Mouse (Mus musculus) liver, adult 2 months (tissue): ENCODE results near the gene Hapln2. TPM values are rescaled to one million over a fixed set of nuclear protein-coding genes. Genes with fewer than 3 reads are reported as not detected.

Experiments
- DNase-seq: peaks from one replicate; pipeline ENCODE4 v3.0.0-alpha.2; 2011; ENCODE audit warnings: low read depth, low spot score; ENCODE audit errors: extremely low read depth
- H3K27ac ChIP-seq: fragments of 200-500 bp; replicated peaks from 2 replicates; pipeline ENCODE4 v1.5.1; 2012; ENCODE audit warnings: low read depth, mild to moderate bottlenecking, control low read depth, inconsistent platforms, low read length; ENCODE audit not compliant: insufficient read depth
- H3K27me3 ChIP-seq: fragments of 200-500 bp; 2 replicates; pipeline ENCODE4 v1.6.1; 2012; ENCODE audit warnings: mild to moderate bottlenecking, moderate library complexity, low read length, inconsistent platforms; ENCODE audit not compliant: control insufficient read depth, insufficient read depth
- H3K36me3 ChIP-seq: fragments of 200-500 bp; 2 replicates; pipeline ENCODE4 v1.6.1; 2012; ENCODE audit warnings: low read length, inconsistent platforms; ENCODE audit not compliant: control insufficient read depth, insufficient read depth
- H3K4me1 ChIP-seq: fragments of 200-500 bp; 2 replicates; pipeline ENCODE4 v1.6.1; 2011; ENCODE audit warnings: low read length; ENCODE audit not compliant: control insufficient read depth, insufficient read depth
- H3K4me3 ChIP-seq: fragments of 200-500 bp; 2 replicates; pipeline ENCODE4 v1.5.1; 2011; ENCODE audit warnings: low read depth, mild to moderate bottlenecking, control low read depth, low read length, moderate library complexity; ENCODE audit not compliant: insufficient read depth
- H3K79me2 ChIP-seq: fragments of 200-500 bp; 2 replicates; pipeline ENCODE4 v1.6.1; 2012; ENCODE audit warnings: inconsistent platforms, mild to moderate bottlenecking, low read length, moderate library complexity; ENCODE audit not compliant: control insufficient read depth, insufficient read depth
- H3K9ac ChIP-seq: fragments of 200-500 bp; 2 replicates; pipeline ENCODE4 v1.6.1; 2012; ENCODE audit warnings: low read depth, mild to moderate bottlenecking, control low read depth, inconsistent platforms, low read length
- CTCF ChIP-seq: fragments of 200-500 bp; IDR thresholded peaks from 2 replicates; pipeline ENCODE4 v1.5.1; 2011; ENCODE audit warnings: low read depth, low read length, control low read depth
- POLR2A ChIP-seq: fragments of 200-500 bp; IDR thresholded peaks from 2 replicates; pipeline ENCODE4 v1.6.1; 2011; ENCODE audit warnings: low read length, control low read depth; ENCODE audit not compliant: insufficient read depth; ENCODE audit errors: extremely low read depth
- WGBS: fragments of 180-500 bp; shearing (Covaris S2); methylation state at CpG from one replicate; pipeline ENCODE4 v1.1.7; 2018; 5-methylcytosine and 5-hydroxymethylcytosine counted together
- polyA plus RNA-seq: library from polyadenylated mRNA; depleted of rRNA; stranded (reverse); fragments of >200 nt; gene quantifications from 2 replicates; pipeline ENCODE4 v1.2.3, GENCODE M21; 2012; rRNA removed
- total RNA-seq: library from RNA; depleted of rRNA; stranded (reverse); fragments of >200 nt; gene quantifications from 2 replicates; pipeline ENCODE4 v1.2.3, GENCODE M21; 2014; rRNA removed

The Hapln2 gene
- total RNA-seq, result not detected in 2 replicates
- not detected in 2 replicates for polyA plus RNA-seq

GRCm38 (mm10) chr3:88027434-88028186 lies at the start of gene Hapln2:
TSS of gene Hapln2 (minus strand) at chr3:88027583.
- H3K27me3 ChIP-seq, result peaks cover 17% of the 10 kb centered on the region
- H3K36me3 ChIP-seq, result no peaks in the 10 kb centered on the region
- 66% methylated on average over 5 of the region's 5 CpGs for WGBS

GRCm38 (mm10) chr3:88074766-88075165 lies 47.4 kb upstream of the Hapln2 start:
- DNase-seq, result no peak
- Histone ChIP-seq H3K27ac (no peak overlapping the region), H3K36me3 (no peaks in the 10 kb centered on the region), H3K4me3 (no peak overlapping the region), H3K9ac (no peak overlapping the region), H3K79me2 (no peaks in the 10 kb centered on the region), H3K27me3 (no peaks in the 10 kb centered on the region), H3K4me1 (no peaks in the 10 kb centered on the region)
- no peak for TF ChIP-seq POLR2A
- no peak for TF ChIP-seq CTCF
- WGBS, result 84% methylated on average over 8 of the region's 8 CpGs

More at GRCm38 (mm10) chr3:88027434-88028186, at the start of gene Hapln2:
- Histone ChIP-seq H3K4me3 (no peak within 1 kb of the TSS), H3K9ac (no peak within 1 kb of the TSS), H3K4me1 (peaks cover 6% of the 10 kb centered on the region; the same call in 1 of the 2 replicates), H3K79me2 (no peaks in the 10 kb centered on the region), H3K27ac (no peak within 1 kb of the TSS)
- DNase-seq, result no peak
- TF ChIP-seq CTCF, result peak; percentile 27
- TF ChIP-seq POLR2A, result no peak

- no peaks in the 10 kb centered on the region for H3K79me2 ChIP-seq
- no peak overlapping the region for H3K4me3 ChIP-seq
- no peak overlapping the region for H3K27ac ChIP-seq
- H3K36me3 ChIP-seq, result no peaks in the 10 kb centered on the region
- DNase-seq, result no peak
- H3K27me3 ChIP-seq, result no peaks in the 10 kb centered on the region
- no peaks in the 10 kb centered on the region for H3K4me1 ChIP-seq
- H3K9ac ChIP-seq, result no peak overlapping the region
- no peak for TF ChIP-seq CTCF
- no peak for TF ChIP-seq POLR2A
- WGBS, result 85% methylated on average over 2 of the region's 2 CpGs
These were observed 47.0 kb upstream of the Hapln2 start for GRCm38 (mm10) chr3:88074351-88074750.

- Histone ChIP-seq H3K4me1 (no peaks in the 10 kb centered on the region), H3K27me3 (no peaks in the 10 kb centered on the region), H3K36me3 (no peaks in the 10 kb centered on the region), H3K9ac (no peak overlapping the region), H3K27ac (no peak overlapping the region), H3K4me3 (no peak overlapping the region), H3K79me2 (no peaks in the 10 kb centered on the region)
- TF ChIP-seq CTCF (no peak), POLR2A (no peak)
- DNase-seq, result no peak
- 61% methylated on average over 2 of the region's 2 CpGs for WGBS
These were observed 46.2 kb upstream of the Hapln2 start for GRCm38 (mm10) chr3:88073631-88074030.

GRCm38 (mm10) chr3:88071783-88072182 lies 44.4 kb upstream of the Hapln2 start:
- 3% methylated on average over 5 of the region's 5 CpGs for WGBS
- Histone ChIP-seq H3K27me3 (no peaks in the 10 kb centered on the region), H3K4me1 (no peaks in the 10 kb centered on the region), H3K36me3 (no peaks in the 10 kb centered on the region), H3K79me2 (no peaks in the 10 kb centered on the region), H3K4me3 (no peak overlapping the region), H3K27ac (no peak overlapping the region), H3K9ac (no peak overlapping the region)
- TF ChIP-seq CTCF (peak; percentile 84), POLR2A (no peak)
- peak; percentile 48 for DNase-seq

GRCm38 (mm10) chr3:88068386-88068785 lies 41.0 kb upstream of the Hapln2 start:
- Histone ChIP-seq H3K4me3 (no peak overlapping the region), H3K79me2 (no peaks in the 10 kb centered on the region), H3K9ac (no peak overlapping the region), H3K27me3 (no peaks in the 10 kb centered on the region), H3K4me1 (no peaks in the 10 kb centered on the region), H3K27ac (no peak overlapping the region), H3K36me3 (no peaks in the 10 kb centered on the region)
- TF ChIP-seq POLR2A (no peak), CTCF (no peak)
- 51% methylated on average over 2 of the region's 2 CpGs for WGBS
- DNase-seq, result no peak
